Mouse (Mus musculus) thymus, postnatal 10 days (tissue): ENCODE measurements around the gene Sipa1l3.

ENCODE experiments used
- DNase-seq, 2 experiments: peaks; one replicate each; pipeline ENCODE4 v3.0.0; 2021; ENCODE audit warnings: low spot score in 2 of 2

Gene Sipa1l3

GRCm38 (mm10) chr7:29518421-29519210 is at the start of gene Sipa1l3:
Gene Sipa1l3, minus strand, starts transcription at chr7:29518641.
- DNase-seq: peak; percentile 94

DNA sequence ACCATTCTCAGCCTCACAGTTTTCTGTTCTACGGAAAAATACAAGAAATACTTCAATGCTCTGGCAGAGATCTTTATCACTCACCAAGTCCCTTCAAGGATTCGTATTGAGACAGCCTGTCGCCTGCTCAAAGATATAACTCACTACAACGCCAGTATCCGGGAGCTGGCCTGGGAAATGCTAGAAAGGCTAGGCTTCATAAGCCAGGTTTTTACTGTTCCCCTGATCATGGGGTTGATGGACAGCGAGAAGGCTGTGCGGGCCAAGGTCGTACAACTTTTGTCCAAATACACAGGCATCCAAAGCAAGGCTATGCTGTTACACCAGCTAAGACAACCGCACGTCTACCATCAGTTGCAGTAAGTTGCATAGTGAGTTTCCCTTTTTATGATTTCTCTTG is 44.6 kb upstream of the Sipa1l3 start:
- no peak for DNase-seq

DNA sequence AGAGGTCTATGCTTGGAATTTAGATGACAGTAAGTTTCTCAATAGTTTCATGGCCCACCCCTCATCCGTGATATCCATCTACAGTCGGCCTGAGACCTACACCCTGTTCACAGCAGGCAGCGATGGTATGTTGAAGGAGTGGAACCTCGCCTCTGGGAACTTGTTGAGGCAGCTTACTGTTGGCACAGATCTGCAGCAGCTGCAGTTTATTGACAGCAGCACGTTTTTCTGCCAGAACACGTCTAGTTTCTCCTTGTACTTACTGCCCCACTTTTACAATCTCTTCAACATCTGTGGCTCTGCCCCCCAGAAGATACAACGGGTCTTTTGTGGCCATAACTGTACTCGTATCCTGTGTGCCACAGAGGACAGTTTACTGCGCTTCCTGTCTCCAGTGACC is 42.6 kb upstream of the Sipa1l3 start:
- DNase-seq: no peak

DNA sequence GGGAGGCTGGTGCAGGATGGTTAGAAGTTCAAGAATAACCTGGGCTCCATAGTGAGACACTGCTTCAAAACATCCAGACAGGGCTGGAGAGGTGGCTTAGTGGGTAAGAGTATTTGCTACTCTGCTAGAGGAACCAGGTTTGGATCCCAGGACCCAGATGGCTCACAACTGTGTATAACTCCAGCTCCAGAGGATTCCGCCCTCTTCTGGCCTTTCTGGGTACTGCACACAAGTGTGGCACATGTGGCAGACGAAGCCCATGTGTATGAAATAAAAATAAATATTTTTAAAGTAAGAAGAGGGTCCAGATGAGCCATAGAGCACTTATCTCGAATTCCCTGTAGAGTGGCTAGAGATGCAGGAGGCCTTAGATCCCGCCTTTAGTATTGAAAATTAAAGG is 40.8 kb upstream of the Sipa1l3 start:
- DNase-seq: peak in 1 of 2 experiments; percentile 24

DNA sequence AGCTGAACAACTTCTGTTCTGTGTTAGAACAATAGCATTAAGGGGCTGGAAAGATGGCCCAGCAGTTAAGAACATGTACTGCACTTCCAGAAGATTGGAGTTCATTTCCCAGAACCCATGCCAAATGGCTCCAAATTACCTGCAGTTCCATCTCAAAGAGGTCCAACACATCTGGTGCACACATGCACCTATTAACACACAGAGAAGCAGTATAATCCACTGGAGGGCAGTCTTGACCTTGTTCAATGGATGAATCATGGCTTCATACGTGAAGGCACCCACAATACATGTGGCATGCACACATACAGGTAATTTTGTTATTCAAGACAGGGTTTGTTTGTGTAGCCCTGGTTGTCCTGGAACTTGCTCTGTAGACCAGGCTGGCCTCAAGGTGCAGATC is 40.3 kb upstream of the Sipa1l3 start:
- DNase-seq: no peak

DNA sequence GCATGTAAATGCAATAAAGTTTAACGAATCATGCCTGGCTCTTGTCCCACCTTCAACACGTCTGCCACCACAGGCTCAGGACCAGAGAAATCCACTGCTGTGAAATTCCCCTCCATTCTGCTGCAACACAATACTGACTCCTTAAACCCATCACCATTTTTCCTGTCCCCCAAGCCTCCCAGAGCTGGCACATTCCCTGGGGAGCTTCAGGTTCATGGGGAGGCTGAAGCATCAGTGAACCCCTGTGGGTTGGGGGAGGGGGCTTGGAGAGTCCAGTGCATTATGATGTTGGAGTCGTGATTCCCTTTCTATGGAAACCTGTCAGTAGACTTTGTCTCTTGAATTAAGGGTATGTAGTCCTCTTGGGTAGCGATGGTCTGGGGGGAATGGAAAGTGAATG is 37.8 kb upstream of the Sipa1l3 start:
- no peak for DNase-seq

DNA sequence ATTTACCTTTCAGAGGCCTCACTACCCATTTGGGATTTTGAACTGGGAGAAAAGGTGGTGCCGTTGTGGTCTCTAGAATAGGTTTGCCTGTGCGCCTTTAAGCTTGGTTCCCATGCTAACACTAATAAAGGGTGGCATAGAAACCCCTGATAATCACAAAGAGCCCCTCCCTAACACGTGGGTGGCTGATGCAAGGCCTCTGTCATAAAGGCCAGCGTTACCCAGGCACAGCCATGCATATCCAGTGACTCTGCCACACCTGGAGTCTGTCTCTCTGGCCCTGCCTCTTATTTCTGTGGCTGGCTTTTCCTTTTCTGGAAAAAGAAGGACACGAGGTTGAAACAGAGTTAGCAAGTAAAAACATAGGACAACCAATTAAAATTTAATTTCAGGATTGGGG is 37.1 kb upstream of the Sipa1l3 start:
- DNase-seq: no peak

DNA sequence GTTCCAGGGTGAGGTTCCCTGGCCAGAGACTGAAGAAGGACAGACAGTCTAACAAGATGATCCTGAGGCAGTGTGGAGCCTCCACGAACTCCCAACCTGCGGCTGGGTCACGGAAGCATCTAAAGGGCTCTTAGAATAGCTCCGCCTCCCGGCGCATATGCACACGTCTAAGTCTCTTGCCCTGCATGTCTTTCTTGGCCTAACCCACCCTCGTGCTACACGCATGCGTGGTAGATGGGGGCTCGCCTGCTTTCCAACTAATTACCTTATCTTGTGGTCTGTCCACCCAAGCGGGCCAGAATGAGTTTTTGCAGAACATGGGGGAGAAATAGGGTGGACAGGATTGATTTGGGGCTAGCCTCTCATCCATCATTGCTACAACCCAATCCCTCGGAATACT is 36.6 kb upstream of the Sipa1l3 start:
- no peak for DNase-seq

- no peak for DNase-seq
Observed at GRCm38 (mm10) chr7:29550691-29551090, 32.2 kb upstream of the Sipa1l3 start.

DNA sequence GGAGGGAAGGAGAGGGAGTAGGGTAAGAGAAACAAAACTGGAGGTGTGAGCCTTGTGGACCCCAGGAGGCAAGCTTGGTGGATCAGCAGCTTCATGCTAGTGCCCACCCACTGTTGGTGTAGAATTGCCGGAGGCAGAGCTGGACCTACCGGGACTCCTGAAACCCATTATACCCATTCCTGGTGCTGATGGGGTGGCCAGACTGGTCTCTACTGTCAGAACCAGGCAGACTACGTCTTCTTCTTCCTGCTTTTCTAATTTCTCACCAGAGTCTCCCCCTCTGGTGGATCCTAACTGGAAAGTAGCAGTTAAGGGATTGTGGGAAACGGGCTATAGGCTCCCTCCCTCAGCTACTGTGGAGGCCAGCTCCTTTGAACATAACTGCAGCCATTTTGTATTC is 23.2 kb upstream of the Sipa1l3 start:
- no peak for DNase-seq

GRCm38 (mm10) chr7:29541186-29541585 is 22.7 kb upstream of the Sipa1l3 start:
- no peak for DNase-seq

DNA sequence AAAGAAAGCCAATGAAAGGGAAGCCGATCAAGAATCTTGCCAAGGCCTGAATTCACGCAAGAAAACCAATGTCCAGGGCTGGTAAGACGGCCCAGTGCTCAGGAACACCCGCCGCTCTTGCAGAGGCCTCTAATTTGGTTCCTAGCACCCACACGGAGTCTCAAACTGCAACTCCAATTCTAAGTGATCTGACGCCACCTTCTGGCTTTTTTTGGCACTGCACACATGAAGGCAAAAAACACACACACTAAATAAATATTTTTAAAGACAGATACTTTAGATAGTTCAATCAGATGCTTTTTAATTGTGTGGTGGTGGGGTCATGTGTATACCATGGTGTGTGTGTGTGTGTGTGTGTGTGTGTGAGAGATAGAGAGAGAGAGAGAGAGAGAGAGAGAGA is 22.2 kb upstream of the Sipa1l3 start:
- DNase-seq: no peak

GRCm38 (mm10) chr7:29523700-29524099 is 5.3 kb upstream of the Sipa1l3 start:
- DNase-seq: peak; percentile 40 to 73

- peak; percentile 63 to 87 for DNase-seq
Observed at GRCm38 (mm10) chr7:29521841-29522575, 3.6 kb upstream of the Sipa1l3 start.

DNA sequence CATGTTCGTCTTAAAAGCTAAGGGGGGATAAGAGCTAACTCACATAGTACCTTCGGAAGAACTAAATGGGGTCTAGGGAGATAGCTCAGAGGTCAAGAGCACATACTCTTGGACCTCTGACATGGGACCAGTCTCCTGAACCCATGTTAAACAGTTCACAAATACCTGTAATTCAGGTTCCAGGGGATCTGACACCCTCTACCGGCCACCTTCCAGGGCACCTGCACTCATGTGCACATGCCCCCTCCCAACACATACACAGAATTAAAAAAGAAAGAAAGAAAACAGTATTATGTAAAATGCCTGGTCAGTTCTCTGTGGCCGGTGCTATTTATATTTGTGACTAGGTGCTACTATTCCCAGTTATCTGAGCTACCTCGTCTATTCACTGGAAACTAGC is 2.9 kb upstream of the Sipa1l3 start:
- no peak for DNase-seq

DNA sequence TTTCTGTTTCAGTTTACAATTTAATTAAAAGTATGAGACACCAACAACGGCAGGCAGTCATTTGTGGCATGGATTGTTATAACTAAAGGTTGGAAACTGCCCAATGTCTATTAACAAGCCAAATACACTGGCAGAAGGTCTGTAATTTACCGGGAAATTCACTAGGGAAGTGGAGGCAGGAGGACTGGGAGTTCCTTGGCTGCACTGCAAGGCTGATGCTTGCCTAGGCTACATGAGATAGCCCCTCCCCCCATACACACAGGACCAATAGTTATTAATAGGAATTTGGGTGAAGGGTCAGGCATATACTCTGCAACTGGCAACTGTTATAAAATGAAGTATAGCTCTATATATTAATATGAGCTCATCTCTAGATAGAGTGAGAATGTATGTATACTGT is 2.4 kb upstream of the Sipa1l3 start:
- no peak for DNase-seq

GRCm38 (mm10) chr7:29519211-29519550 is 740 bp upstream of the Sipa1l3 start:
- DNase-seq: no peak

DNA sequence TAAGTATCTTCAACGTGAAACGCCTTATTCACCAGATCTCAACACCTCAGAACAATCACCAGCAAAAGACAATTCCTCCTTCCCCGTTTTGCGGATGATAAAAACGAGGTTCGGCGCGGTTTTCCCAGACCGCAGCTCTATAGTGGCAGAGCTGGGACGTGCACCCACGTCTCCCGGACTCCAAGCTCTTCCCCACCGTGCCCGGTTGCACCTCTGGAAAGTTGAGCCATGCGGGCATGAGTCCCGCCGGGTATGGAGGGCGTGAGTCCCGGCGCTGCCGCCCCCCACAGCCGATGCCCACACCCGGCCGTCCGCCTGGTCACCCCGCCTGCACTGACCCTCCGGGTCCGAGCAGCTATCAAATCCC is 404 bp downstream of the Sipa1l3 start:
- no peak for DNase-seq

DNA sequence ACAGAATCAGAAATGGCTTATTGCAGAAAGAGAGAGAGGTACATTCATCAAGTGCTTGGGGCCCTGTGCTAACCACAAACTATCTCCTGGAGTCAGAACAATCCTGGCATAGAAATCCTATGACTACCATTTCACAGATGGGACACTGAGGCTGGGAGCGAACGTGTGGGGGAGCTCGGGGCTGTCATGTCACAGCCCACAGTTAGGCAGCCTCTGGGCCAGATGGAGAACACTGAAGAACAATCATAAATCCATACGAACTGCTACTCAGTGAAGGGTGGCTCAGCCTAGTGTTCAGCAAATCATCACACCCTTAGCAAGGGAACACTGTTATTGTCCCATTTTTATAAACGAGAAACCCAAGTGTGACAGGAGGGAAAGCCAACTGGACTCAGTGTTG is 1.3 kb downstream of the Sipa1l3 start:
- DNase-seq: no peak

- DNase-seq: no peak
Observed at GRCm38 (mm10) chr7:29515652-29516051, 2.8 kb downstream of the Sipa1l3 start.

- DNase-seq: no peak
Observed at GRCm38 (mm10) chr7:29512729-29513128, 5.7 kb downstream of the Sipa1l3 start.

- no peak for DNase-seq
Observed at GRCm38 (mm10) chr7:29511598-29512275, 6.7 kb downstream of the Sipa1l3 start.

GRCm38 (mm10) chr7:29508522-29508921 is 9.9 kb downstream of the Sipa1l3 start:
- DNase-seq: no peak
